Mouse (Mus musculus): ENCODE measurements around the gene Ostm1.

The Ostm1 gene

GRCm38 (mm10) chr10:42751813-42752212 is 168.2 kb downstream of the Ostm1 start:
- no peak for DNase-seq (ENCODE audit: low read depth, low spot score)

Data from CD4-positive helper T cell, adult 2 months (primary cell).